ENCODE assay signal across 7 mouse cellular contexts in genomic region chr13:54621155-54621932, GRCm38 (mm10). TPM values are rescaled to one million over a fixed set of nuclear protein-coding genes. Genes with fewer than 3 reads are reported as not detected.
A peak's percentile ranks its signal among the peaks of the same experiment; 100 is the strongest.
DNase-seq lines count a peak whose midpoint lies in the region; ATAC-seq and TF ChIP-seq lines count a peak whose summit lies in the region.

Gene Faf2 (plus strand): TSS chr13:54621784.

- H3K9me3 ChIP-seq in embryonic facial prominence, embryonic 12.5 days = no peaks in the 10 kb centered on the region
- no peaks in the 10 kb centered on the region for H3K9me3 ChIP-seq in limb, embryonic 12.5 days
- no peaks in the 10 kb centered on the region for H3K9me3 ChIP-seq in midbrain, embryonic 15.5 days

- 12% methylated on average over 44 of the region's 44 CpGs for WGBS in embryonic facial prominence, embryonic 12.5 days
- WGBS in kidney, adult 2 months = 10% methylated on average over 44 of the region's 44 CpGs
- 11% methylated on average over 44 of the region's 44 CpGs for WGBS in limb, embryonic 12.5 days
- WGBS in midbrain, embryonic 15.5 days = 10% methylated on average over 44 of the region's 44 CpGs
- WGBS in spleen, adult 2 months = 13% methylated on average over 44 of the region's 44 CpGs

- peak; percentile 89 for TF ChIP-seq CTCF in kidney, adult 2 months (conservative IDR thresholded peaks at IDR 0.05; ENCODE audit: insufficient read depth, insufficient read length, low read depth, low read length)
- TF ChIP-seq CTCF in spleen, adult 2 months (IDR thresholded peaks at IDR 0.05; ENCODE audit: extremely low read depth, insufficient read depth, insufficient read length, insufficient replicate concordance) = peak; percentile 96

- peak; percentile 65 for TF ChIP-seq POLR2A in kidney, adult 2 months (IDR thresholded peaks at IDR 0.05; ENCODE audit: low read depth, low read length)
- TF ChIP-seq POLR2A in spleen, adult 2 months (IDR thresholded peaks at IDR 0.05; ENCODE audit: low read depth, low read length) = peak; percentile 75

- peaks cover 13% of the 10 kb centered on the region for H3K4me1 ChIP-seq in embryonic facial prominence, embryonic 12.5 days
- peaks cover 3% of the 10 kb centered on the region; the same call in 1 of the 2 replicates for H3K4me1 ChIP-seq in kidney, adult 2 months (ENCODE audit: control insufficient read depth, insufficient read depth, low read length)
- H3K4me1 ChIP-seq in limb, embryonic 12.5 days (replicated peaks) = peaks cover 12% of the 10 kb centered on the region
- peaks cover 23% of the 10 kb centered on the region for H3K4me1 ChIP-seq in midbrain, embryonic 15.5 days
- peaks cover 3% of the 10 kb centered on the region; the same call in 1 of the 2 replicates for H3K4me1 ChIP-seq in spleen, adult 2 months (ENCODE audit: control insufficient read depth, insufficient read depth, insufficient read length)

- peak within 1 kb of the TSS; percentile 98 for H3K4me3 ChIP-seq in embryonic facial prominence, embryonic 12.5 days
- peak within 1 kb of the TSS; percentile 93 for H3K4me3 ChIP-seq in kidney, adult 2 months (ENCODE audit: insufficient read depth, low read depth, low read length)
- peak within 1 kb of the TSS; percentile 92 for H3K4me3 ChIP-seq in limb, embryonic 12.5 days (replicated peaks)
- H3K4me3 ChIP-seq in midbrain, embryonic 15.5 days = peak within 1 kb of the TSS; percentile 75
- peak within 1 kb of the TSS; percentile 99 for H3K4me3 ChIP-seq in spleen, adult 2 months (ENCODE audit: extremely low read depth, insufficient read depth, insufficient read length)

- H3K27me3 ChIP-seq in embryonic facial prominence, embryonic 12.5 days = no peaks in the 10 kb centered on the region
- no peaks in the 10 kb centered on the region for H3K27me3 ChIP-seq in kidney, adult 2 months (replicated peaks; ENCODE audit: control insufficient read depth, insufficient read depth, low read length)
- no peaks in the 10 kb centered on the region for H3K27me3 ChIP-seq in limb, embryonic 12.5 days
- H3K27me3 ChIP-seq in midbrain, embryonic 15.5 days (replicated peaks) = no peaks in the 10 kb centered on the region
- no peaks in the 10 kb centered on the region for H3K27me3 ChIP-seq in spleen, adult 2 months (ENCODE audit: control insufficient read depth, insufficient read depth, low read length)

- H3K9ac ChIP-seq in embryonic facial prominence, embryonic 12.5 days = peak within 1 kb of the TSS; percentile 92
- peak within 1 kb of the TSS; percentile 89 for H3K9ac ChIP-seq in limb, embryonic 12.5 days (replicated peaks)
- peak within 1 kb of the TSS; percentile 85 for H3K9ac ChIP-seq in midbrain, embryonic 15.5 days

- H3K4me2 ChIP-seq in embryonic facial prominence, embryonic 12.5 days (replicated peaks) = peak within 1 kb of the TSS; percentile 83
- H3K4me2 ChIP-seq in limb, embryonic 12.5 days = peak within 1 kb of the TSS; percentile 89
- peak within 1 kb of the TSS; percentile 77 for H3K4me2 ChIP-seq in midbrain, embryonic 15.5 days

- ATAC-seq in embryonic facial prominence, embryonic 12.5 days (ENCODE audit: insufficient number of reproducible peaks, insufficient read depth, low FRiP score, low TSS enrichment) = peak; percentile 96
- peak; percentile 94 for ATAC-seq in limb, embryonic 12.5 days (ENCODE audit: insufficient number of reproducible peaks, insufficient read depth, low FRiP score, low TSS enrichment, low read depth)
- peak; percentile 98 for ATAC-seq in midbrain, embryonic 15.5 days (replicated peaks)

- H3K36me3 ChIP-seq in embryonic facial prominence, embryonic 12.5 days = no peaks in the 10 kb centered on the region
- H3K36me3 ChIP-seq in kidney, adult 2 months (ENCODE audit: control insufficient read depth, insufficient read depth, low read length) = no peaks in the 10 kb centered on the region
- H3K36me3 ChIP-seq in limb, embryonic 12.5 days = peaks cover 13% of the 10 kb centered on the region; the same call in 1 of the 2 replicates
- no peaks in the 10 kb centered on the region for H3K36me3 ChIP-seq in midbrain, embryonic 15.5 days (replicated peaks)
- H3K36me3 ChIP-seq in spleen, adult 2 months (ENCODE audit: control insufficient read depth, insufficient read depth, low read length) = no peaks in the 10 kb centered on the region

- peak within 1 kb of the TSS; percentile 86 for H3K27ac ChIP-seq in embryonic facial prominence, embryonic 12.5 days
- H3K27ac ChIP-seq in kidney, adult 2 months (ENCODE audit: insufficient read depth, low read depth, low read length) = peak within 1 kb of the TSS; percentile 85
- peak within 1 kb of the TSS; percentile 82 for H3K27ac ChIP-seq in limb, embryonic 12.5 days
- H3K27ac ChIP-seq in midbrain, embryonic 15.5 days = peak within 1 kb of the TSS; percentile 87
- peak within 1 kb of the TSS; percentile 86 for H3K27ac ChIP-seq in spleen, adult 2 months (ENCODE audit: insufficient read depth, low read length)

- peak; percentile 99 for DNase-seq in adrenal gland, postnatal 25 days
- DNase-seq in heart, adult 18-20 months = peak; percentile 96 to 100
- DNase-seq in kidney, adult 2 months = peak; percentile 99
- DNase-seq in spleen, adult 2 months (ENCODE audit: low read depth in 1 of 2, low spot score in 2 of 2) = peak; percentile 88 to 96

RNA-seq across cellular contexts. Expression of gene Faf2, which starts in this region (rescaled TPM):
- total RNA-seq in adrenal gland, postnatal 25 days (2021) = 67.6 and 84.9 TPM in 2 replicates
- polyA plus RNA-seq in embryonic facial prominence, embryonic 12.5 days (2016; fragmentation: Nextera tagmentation; extraction: Ambion mirVana) = 86.6 and 92.4 TPM in 2 replicates
- total RNA-seq in heart, adult 18-20 months (2021) = 10 to 100 TPM; 23.1 to 26.4 TPM
- 26.3 and 27.9 TPM in 2 replicates for polyA plus RNA-seq in kidney, adult 2 months (2012; rRNA removed)
- polyA plus RNA-seq in limb, embryonic 12.5 days (2016; fragmentation: Nextera tagmentation; extraction: Ambion mirVana) = 88.8 and 94.4 TPM in 2 replicates
- polyA plus RNA-seq in midbrain, embryonic 15.5 days (2015; fragmentation: Nextera tagmentation; extraction: Ambion mirVana) = 64.6 and 70.2 TPM in 2 replicates
- 13.3 and 14.4 TPM in 2 replicates for polyA plus RNA-seq in spleen, adult 2 months (2012; rRNA removed)

Comparison
In these comparisons a context has a peak if more than half of its experiments do, and no peak if none do; other contexts are left out.
1. Peak in every context shown above with its lines: DNase-seq, ATAC-seq, H3K4me3 ChIP-seq and H3K27ac ChIP-seq.